In genomic region chr1:92142793-92143192, GRCm38 (mm10) we compare ENCODE assay signal across 20 mouse cellular contexts.
"Had no signal": no experiment of that assay in that cellular context is flagged by ENCODE, and none has a peak within 500 bp of the region (broad histone marks: within the 10 kb centered on the region; RNA-seq: fewer than 3 reads in every experiment).

No protein-coding gene starts in this region.

- DNase-seq: left cerebral cortex, postnatal 4 days; liver, postnatal 0 days; lung, postnatal 10 days; lung, postnatal 36 days; retina, postnatal 1 day; spleen, adult 18-20 months; thymus, postnatal 36 days had no signal

- H3K4me3 ChIP-seq: limb, embryonic 12.5 days; limb, embryonic 15.5 days; lung, embryonic 15.5 days; megakaryocyte, embryonic 14.5 days; midbrain, embryonic 10.5 days; midbrain, embryonic 13.5 days; myocyte; neural tube, embryonic 13.5 days; stomach, embryonic 15.5 days had no signal

- H3K27ac ChIP-seq: kidney, postnatal 0 days; limb, embryonic 12.5 days; limb, embryonic 15.5 days; liver, embryonic 14.5 days; lung, embryonic 15.5 days; midbrain, embryonic 10.5 days; midbrain, embryonic 13.5 days; neural tube, embryonic 13.5 days; stomach, embryonic 15.5 days had no signal

- ATAC-seq: liver, postnatal 0 days; midbrain, embryonic 13.5 days; midbrain, embryonic 16.5 days had no signal

- H3K9ac ChIP-seq: limb, embryonic 12.5 days; limb, embryonic 15.5 days; liver, embryonic 14.5 days; liver, postnatal 0 days; lung, embryonic 15.5 days; midbrain, embryonic 13.5 days; neural tube, embryonic 13.5 days; stomach, embryonic 15.5 days had no signal

- H3K4me2 ChIP-seq: limb, embryonic 12.5 days; limb, embryonic 15.5 days; liver, embryonic 11.5 days; lung, embryonic 15.5 days; midbrain, embryonic 13.5 days; neural tube, embryonic 13.5 days; stomach, embryonic 15.5 days had no signal

- H3K36me3 ChIP-seq: stomach, embryonic 15.5 days had no signal

- H3K9me3 ChIP-seq: limb, embryonic 12.5 days; limb, embryonic 15.5 days; lung, embryonic 15.5 days; megakaryocyte, embryonic 14.5 days; midbrain, embryonic 10.5 days; midbrain, embryonic 13.5 days; neural tube, embryonic 13.5 days; stomach, embryonic 15.5 days had no signal

- H3K27me3 ChIP-seq: limb, embryonic 12.5 days; limb, embryonic 15.5 days; lung, embryonic 15.5 days; midbrain, embryonic 13.5 days; neural tube, embryonic 13.5 days; stomach, embryonic 15.5 days had no signal
